Mouse (Mus musculus) fibroblast of lung, adult 2 months (primary cell): Measurements from ENCODE around the gene Olfr393.

Experiments
- DNase-seq: peaks from one replicate; pipeline ENCODE4 v3.0.0-alpha.2; 2011; ENCODE audit warnings: low read depth

The Olfr393 gene

DNA sequence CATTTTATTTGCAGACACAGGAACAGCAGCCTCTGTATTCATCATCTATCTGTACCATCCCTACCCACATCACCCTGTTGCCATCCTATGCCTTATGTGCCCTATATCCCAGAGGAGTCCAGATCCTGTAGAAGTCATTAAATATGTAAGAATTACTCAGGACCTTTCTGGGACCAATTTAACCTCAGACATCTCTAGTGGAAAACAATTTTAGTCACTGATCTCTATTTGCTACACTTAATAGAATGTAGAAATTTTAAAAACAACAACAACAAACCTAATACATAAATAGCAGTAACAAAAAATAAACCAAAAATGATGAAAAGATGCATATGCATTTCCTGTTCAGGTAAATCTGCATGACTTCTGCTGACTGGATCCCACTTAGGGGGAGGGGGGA lies at the start of gene Olfr393:
TSS of gene Olfr393 (minus strand) at position 101 of the 400 bp plus-strand sequence.
- no peak for DNase-seq

DNA sequence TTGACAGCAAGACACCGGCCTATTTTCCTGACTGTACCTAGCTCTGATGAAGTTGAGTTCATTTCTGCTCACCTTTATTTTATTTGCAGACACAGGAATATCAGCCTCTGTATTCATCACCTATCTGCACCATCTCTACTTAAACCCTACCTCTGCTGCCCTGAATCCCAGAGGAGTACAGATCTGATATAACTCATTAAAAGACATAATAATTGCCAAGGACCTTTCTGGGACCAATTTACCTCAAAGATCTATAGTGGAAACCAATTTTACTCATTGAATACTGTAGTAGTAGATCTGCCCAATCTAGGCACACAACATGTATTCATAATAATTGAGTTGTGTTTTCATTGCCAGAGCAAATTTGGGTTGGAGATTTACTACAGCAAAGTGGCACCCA lies 39.4 kb upstream of the Olfr393 start, which contains the start of gene Olfr394:
TSS of gene Olfr394 (minus strand) at position 101 of the 400 bp plus-strand sequence.
- no peak for DNase-seq

DNA sequence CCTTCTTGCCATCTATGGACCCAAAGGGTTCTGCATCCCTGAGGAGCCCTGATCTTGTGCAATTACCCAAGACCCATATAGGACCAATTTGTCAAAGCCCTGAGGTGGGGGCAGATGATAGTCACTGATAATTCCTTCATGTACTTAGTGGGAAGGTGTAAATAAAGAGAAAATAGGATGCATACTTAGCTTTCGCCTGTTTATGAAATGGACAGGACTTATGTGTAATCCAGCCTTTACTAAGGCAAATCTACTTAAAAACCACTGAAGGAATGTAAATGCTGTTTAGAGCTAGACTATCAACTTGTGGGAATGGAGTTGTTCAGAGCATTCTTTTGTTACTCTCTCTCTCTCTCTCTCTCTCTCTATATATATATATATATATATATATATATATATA lies 34.3 kb downstream of the Olfr393 start, which contains the start of gene Olfr392:
TSS of gene Olfr392 (minus strand) at position 101 of the 400 bp plus-strand sequence.
- DNase-seq, result no peak

DNA sequence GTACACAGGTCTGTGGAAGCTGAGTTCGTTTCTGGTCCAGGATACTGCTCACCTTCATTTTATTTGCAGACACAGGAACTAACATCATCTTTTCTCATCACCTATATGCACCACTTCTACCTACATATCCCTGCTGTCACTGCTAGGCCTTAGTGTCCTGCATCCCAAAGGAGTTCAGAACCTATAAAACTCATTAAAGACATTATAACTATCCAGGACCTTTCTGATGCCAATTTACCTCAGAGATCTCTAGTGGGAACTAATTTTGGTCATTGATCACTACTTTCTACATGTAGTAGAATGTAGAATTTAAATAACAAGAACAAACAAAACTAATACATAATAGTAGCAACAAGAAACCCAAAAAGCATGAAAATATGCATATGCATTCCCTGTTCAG lies 48.3 kb downstream of the Olfr393 start, which contains the start of gene Olfr391-ps:
TSS of gene Olfr391-ps (minus strand) at position 101 of the 400 bp plus-strand sequence.
- DNase-seq, result no peak
